Mouse (Mus musculus): ENCODE measurements at regions not wholly inside any gene's neighbourhood (a gene's known extent, or its start where the extent isn't known, plus 50 kb on each side); places are given as distances from the start of the nearest gene placed in this dataset.
"Not testable (repeated sequence)": the region's sequence is repeated elsewhere in the genome, so short reads cannot be mapped to it uniquely, and the experiment has no call there.

- Histone ChIP-seq H3K36me3 (replicated peaks; ENCODE audit: insufficient read depth, low read length) (no peaks in the 10 kb centered on the region), H3K9me3 (ENCODE audit: low read length) (no peaks in the 10 kb centered on the region), H3K27me3 (ENCODE audit: insufficient read depth, low read length) (no peaks in the 10 kb centered on the region), H3K4me3 (ENCODE audit: low read depth, low read length) (no peak overlapping the region), H3K4me2 (ENCODE audit: low read depth, low read length) (no peak overlapping the region), H3K27ac (ENCODE audit: low read depth) (no peak overlapping the region), H3K4me1 (ENCODE audit: insufficient read depth) (no peaks in the 10 kb centered on the region), H3K9ac (replicated peaks) (no peak overlapping the region)
- no peak for DNase-seq
- 76% methylated on average over 3 of the region's 3 CpGs for WGBS (ENCODE audit: insufficient replicate concordance)
- no peak for TF ChIP-seq EP300 (IDR thresholded peaks at IDR 0.05; ENCODE audit: low read depth)
- no peak for TF ChIP-seq CTCF (IDR thresholded peaks at IDR 0.05; ENCODE audit: low read depth)
- no peak for ATAC-seq
Measured at GRCm38 (mm10) chr17:7527681-7528080, 142.4 kb upstream of the Unc93a2 start.

- H3K9ac ChIP-seq (replicated peaks); H3K4me2 ChIP-seq (ENCODE audit: low read depth, low read length); H3K27ac ChIP-seq (ENCODE audit: low read depth); ATAC-seq; DNase-seq; H3K36me3 ChIP-seq (replicated peaks; ENCODE audit: insufficient read depth, low read length); H3K4me3 ChIP-seq (ENCODE audit: low read depth, low read length); H3K4me1 ChIP-seq (ENCODE audit: insufficient read depth); H3K9me3 ChIP-seq (ENCODE audit: low read length); H3K27me3 ChIP-seq (ENCODE audit: insufficient read depth, low read length): not testable (repeated sequence)
- WGBS (ENCODE audit: insufficient replicate concordance): 84% methylated on average over 11 of the region's 11 CpGs
Measured at GRCm38 (mm10) chr17:7524497-7524896, 139.2 kb upstream of the Unc93a2 start.

GRCm38 (mm10) chr17:7521127-7521526, 135.9 kb upstream of the Unc93a2 start:
- H3K4me1 ChIP-seq (ENCODE audit: insufficient read depth): no peaks in the 10 kb centered on the region
- WGBS (ENCODE audit: insufficient replicate concordance): 31% methylated on average over 10 of the region's 10 CpGs
- H3K36me3 ChIP-seq (replicated peaks; ENCODE audit: insufficient read depth, low read length): no peaks in the 10 kb centered on the region
- no peaks in the 10 kb centered on the region for H3K9me3 ChIP-seq (ENCODE audit: low read length)
- no peak overlapping the region for H3K4me3 ChIP-seq (ENCODE audit: low read depth, low read length)
- no peak overlapping the region for H3K9ac ChIP-seq (replicated peaks)
- no peak overlapping the region for H3K27ac ChIP-seq (ENCODE audit: low read depth)
- ATAC-seq (no peak), DNase-seq (no peak)
- TF ChIP-seq EP300 (IDR thresholded peaks at IDR 0.05; ENCODE audit: low read depth): no peak
- TF ChIP-seq CTCF (IDR thresholded peaks at IDR 0.05; ENCODE audit: low read depth): no peak
- no peaks in the 10 kb centered on the region for H3K27me3 ChIP-seq (ENCODE audit: insufficient read depth, low read length)
- no peak overlapping the region for H3K4me2 ChIP-seq (ENCODE audit: low read depth, low read length)

Data from liver, postnatal 0 days (tissue).